Mouse (Mus musculus): ENCODE data around the gene Gpr171.

GRCm38 (mm10) chr3:59125783-59126555 lies 24.3 kb upstream of the Gpr171 start:
- TF ChIP-seq CTCF (IDR thresholded peaks at IDR 0.05; ENCODE audit: insufficient read depth, low read length): no peak
- no peak for TF ChIP-seq POLR2A (IDR thresholded peaks at IDR 0.05; ENCODE audit: borderline replicate concordance, extremely low read depth, low read depth, low read length)

Data from lung, adult 2 months (tissue).